Mouse (Mus musculus) olfactory bulb, adult 2 months (tissue): Measurements from ENCODE around the gene Rnf111.

ENCODE experiments used
- CTCF ChIP-seq: fragments of 200-500 bp; IDR thresholded peaks from 2 replicates; pipeline ENCODE4 v1.5.1; 2012; ENCODE audit warnings: low read depth, mild to moderate bottlenecking, low read length, moderate library complexity; ENCODE audit not compliant: insufficient read depth
- POLR2A ChIP-seq: fragments of 200-500 bp; IDR thresholded peaks from 2 replicates; pipeline ENCODE4 v1.6.1; 2012; ENCODE audit warnings: mild to moderate bottlenecking, low read depth, low read length, moderate library complexity; ENCODE audit not compliant: insufficient read depth

- TF ChIP-seq CTCF (no peak), POLR2A (no peak)
These were observed 92.9 kb downstream of the Rnf111 start for GRCm38 (mm10) chr9:70410668-70411067.
